Mouse (Mus musculus) heart, adult 10 weeks (tissue): Measurements from ENCODE around the gene Gm10666. TPM values are rescaled to one million over a fixed set of nuclear protein-coding genes. Genes with fewer than 3 reads are reported as not detected.

Experiments
- polyA plus RNA-seq: library from polyadenylated mRNA; stranded (reverse); fragments of 350-450 nt; fragmentation: Illumina TruSeq; extraction: RNeasy Lipid Tissue Mini Kit (QIAGEN cat#74804); gene quantifications from one replicate; pipeline ENCODE4 v1.2.3, GENCODE M21; 2014; ENCODE audit warnings: low read depth, low replicate concordance

The Gm10666 gene
- polyA plus RNA-seq, result not detected

DNA sequence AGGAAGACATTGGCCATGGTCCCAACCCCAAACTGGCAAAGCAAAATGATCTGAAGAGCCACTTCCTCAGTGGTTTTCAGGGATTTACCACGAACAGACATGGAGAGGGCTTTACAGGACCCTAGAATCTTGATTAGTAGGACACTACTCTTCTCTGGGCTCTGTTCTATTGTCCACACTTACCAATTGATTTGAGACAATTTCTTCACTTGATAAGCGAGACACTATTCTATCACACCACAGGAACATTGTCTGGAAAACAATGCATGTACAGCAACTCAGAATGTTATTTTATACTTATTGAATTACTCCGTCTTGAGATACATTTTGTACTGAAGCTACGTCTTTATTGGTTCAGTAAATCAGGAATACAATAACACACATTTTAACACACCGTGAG is at the start of gene Gm10666:
TSS of gene Gm10666 (minus strand) at position 101 of the 400 bp plus-strand sequence.

DNA sequence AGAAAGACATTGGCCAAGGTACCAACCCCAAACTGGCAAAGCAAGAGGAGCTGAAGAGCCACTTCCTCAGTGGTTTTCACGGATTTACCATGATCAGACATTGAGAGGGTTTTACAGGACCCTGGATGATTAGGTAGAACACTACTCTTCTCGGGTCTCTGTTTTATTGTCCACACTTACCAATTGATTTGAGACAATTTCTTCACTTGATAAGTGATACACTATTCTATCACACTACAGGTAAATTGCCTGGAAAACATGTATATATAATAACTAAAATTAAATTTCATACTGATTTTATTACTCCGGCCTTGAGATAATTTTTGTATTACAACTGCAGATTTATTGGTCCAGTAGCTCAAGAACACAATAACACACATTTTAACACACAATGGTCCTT is 29.4 kb upstream of the Gm10666 start, which contains the start of gene Vmn1r142:
TSS of gene Vmn1r142 (minus strand) at position 101 of the 400 bp plus-strand sequence.

DNA sequence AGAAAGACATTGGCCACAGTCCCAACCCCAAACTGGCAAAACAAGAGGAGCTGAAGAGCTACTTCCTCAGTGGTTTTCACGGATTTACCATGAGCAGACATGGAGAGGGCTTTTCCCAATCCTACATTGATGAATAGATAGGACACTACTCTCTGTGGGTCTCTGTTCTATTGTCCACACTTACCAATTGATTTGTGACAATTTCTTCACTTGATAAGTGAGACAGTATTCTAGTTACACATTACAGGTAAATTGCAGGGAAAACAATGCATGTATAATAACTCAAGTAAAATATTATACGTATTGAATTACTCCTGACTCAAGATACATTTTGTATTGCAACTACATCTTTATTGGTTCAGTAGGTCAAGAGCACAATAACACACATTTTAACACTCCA is 16.4 kb downstream of the Gm10666 start, which contains the start of gene Gm16451:
TSS of gene Gm16451 (minus strand) at position 101 of the 400 bp plus-strand sequence.

Other genes with a start within 250 kb of the Gm10666 start
- gene Gm5891, start 213.4 kb downstream of the Gm10666 start, polyA plus RNA-seq, result not detected
- not detected for gene Vmn1r137, start 140.2 kb downstream of the Gm10666 start, polyA plus RNA-seq
- not detected for gene Vmn1r138, start 105.8 kb downstream of the Gm10666 start, polyA plus RNA-seq
- not detected for gene Gm6176, start 78.4 kb downstream of the Gm10666 start, polyA plus RNA-seq
- gene Vmn1r139, start 65.7 kb downstream of the Gm10666 start, polyA plus RNA-seq, result not detected
- not detected for gene Gm16451, start 16.5 kb downstream of the Gm10666 start, polyA plus RNA-seq
- gene Vmn1r142, start 29.3 kb upstream of the Gm10666 start, polyA plus RNA-seq, result not detected
- gene Vmn1r143, start 54.6 kb upstream of the Gm10666 start, polyA plus RNA-seq, result not detected
- not detected for gene Gm8653, start 66.5 kb upstream of the Gm10666 start, polyA plus RNA-seq
- gene Gm8453, start 94.7 kb upstream of the Gm10666 start, polyA plus RNA-seq, result not detected
- gene Gm4187, start 195.0 kb upstream of the Gm10666 start, polyA plus RNA-seq, result not detected
- gene Gm8660, start 236.3 kb upstream of the Gm10666 start, polyA plus RNA-seq, result not detected